Mouse (Mus musculus) A20 (cell line): ENCODE results near the gene Katnb1.
A peak's percentile ranks its signal among the peaks of the same experiment; 100 is the strongest.

Experiments
- DNase-seq: peaks from one replicate; pipeline ENCODE4 v3.0.0-alpha.2; 2011; ENCODE audit warnings: low read depth, low spot score

Katnb1 gene

GRCm38 (mm10) chr8:95080381-95081341, at the start of gene Katnb1:
Gene Katnb1 (plus strand): TSS chr8:95081186.
- DNase-seq: peak; percentile 100

DNA sequence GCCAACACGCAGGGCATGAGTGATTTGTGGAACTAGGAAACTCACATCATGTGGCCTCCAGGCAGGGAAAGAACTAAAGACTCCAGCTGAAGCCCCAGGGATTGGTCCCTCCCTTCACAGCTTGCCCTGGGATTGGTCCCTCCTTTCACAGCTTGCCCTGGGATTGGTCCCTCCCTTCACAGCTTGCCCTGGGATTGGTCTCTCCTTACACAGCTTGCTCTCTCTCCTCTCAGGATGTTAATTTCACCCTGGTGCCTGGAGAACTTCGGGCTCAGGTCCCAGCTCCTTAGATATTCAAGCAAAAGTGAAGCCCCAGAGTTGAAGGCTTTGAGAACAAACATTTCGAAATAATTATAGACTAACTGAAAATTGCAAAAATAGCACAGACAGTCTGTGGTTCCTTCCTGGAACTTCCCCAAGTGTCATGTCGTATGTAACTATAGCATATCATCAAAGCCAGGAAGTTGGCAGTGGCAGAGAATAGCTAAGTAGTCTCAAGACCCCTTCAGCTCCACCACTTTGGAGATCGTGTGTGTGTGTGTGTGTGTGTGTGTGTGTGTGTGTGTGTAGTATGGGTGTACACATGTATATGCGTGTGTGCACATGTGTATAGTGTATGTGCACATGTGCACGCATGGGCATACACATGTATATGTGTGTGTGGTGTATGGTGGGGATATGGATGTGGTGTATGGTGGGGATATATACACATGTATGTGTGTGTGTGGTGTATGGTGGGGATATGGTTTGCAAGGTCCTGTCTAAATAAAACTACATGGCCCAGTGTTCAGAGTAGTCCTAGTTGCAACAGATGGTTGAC, 43.7 kb upstream of the Katnb1 start:
- DNase-seq: no peak

DNA sequence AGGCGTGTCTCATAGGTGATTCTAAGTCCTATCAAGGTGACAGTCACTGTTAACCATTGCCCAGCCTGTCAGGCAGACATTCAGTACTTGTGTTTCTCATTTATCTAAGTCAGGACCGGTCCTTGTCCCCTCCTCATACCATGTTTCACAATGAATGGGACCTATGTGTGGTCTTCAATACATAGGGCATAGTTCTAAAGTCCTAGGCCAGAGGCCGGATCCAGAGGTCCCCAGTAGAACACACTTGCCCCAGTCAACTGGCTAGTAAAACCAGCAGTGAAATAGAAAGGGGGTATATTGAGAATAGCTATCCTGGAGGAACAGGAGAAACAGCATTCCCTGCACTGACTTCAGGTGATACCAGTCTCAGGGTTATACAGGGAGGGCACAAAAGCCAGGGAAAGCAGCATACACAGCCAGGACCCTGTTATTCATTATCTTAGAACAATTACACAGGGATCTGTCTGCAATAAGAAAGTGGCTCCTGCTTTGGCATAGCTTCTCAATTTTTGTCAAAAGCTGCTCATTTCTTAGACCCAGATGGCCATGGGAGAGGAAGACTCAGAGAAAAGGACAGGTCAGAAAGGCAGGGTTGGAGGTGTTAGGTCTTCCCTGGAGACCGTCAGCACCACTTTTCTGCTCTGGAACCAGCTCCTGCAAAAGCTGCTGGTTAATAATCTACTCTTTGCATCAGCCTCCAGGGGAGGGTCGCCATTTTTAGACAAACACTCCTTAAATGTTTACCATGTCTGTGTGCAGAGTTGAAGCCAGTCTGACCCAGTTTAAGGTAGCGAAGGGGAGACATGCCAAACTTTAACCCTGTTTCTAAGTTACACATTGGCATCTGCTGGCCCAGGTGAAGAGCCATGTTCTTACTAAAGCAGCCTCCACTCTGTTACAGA, 38.9 kb upstream of the Katnb1 start:
- no peak for DNase-seq

DNA sequence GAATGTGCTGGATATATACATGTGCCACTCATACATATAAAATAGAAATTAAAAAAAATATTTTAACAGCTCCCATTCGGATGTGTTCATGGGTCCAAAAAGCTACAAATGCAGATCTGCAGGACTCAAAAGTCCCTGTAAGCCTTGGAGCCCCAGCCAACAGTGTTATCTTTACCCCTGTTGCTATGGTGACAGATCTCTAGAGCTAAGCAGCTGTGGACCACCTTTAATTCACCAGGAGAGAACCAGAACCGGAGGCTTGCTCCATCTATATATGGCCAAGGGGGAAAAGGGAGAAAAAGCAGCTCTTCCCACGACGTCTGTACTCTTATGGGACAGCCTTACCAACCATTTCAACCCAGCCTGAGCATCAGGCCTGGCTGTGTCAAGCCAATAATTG, 36.2 kb upstream of the Katnb1 start:
- no peak for DNase-seq

DNA sequence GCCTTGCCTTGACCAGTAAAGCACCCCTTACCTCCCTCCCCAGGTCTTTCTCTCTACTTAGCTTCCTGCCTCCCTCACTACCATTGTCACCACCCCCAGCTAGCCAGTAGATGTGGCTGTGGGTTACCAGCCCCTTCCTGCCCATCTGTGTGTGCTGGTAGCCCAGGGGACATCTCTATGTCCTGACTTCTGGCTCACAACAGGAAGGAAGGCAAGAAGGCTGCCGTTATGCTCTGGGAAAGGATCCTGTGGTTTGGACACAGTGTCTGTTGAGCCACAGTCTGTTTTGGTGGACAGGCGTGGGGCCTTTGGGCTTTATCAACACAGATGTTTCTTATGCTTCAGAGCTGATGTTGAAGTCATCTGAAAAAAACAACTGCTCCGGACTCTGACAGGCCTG, 34.0 kb upstream of the Katnb1 start:
- DNase-seq: no peak

- no peak for DNase-seq
Measured at GRCm38 (mm10) chr8:95047884-95048680, 32.9 kb upstream of the Katnb1 start.

GRCm38 (mm10) chr8:95049636-95050035, 31.4 kb upstream of the Katnb1 start:
- no peak for DNase-seq

GRCm38 (mm10) chr8:95054438-95054837, 26.5 kb upstream of the Katnb1 start:
- no peak for DNase-seq

DNA sequence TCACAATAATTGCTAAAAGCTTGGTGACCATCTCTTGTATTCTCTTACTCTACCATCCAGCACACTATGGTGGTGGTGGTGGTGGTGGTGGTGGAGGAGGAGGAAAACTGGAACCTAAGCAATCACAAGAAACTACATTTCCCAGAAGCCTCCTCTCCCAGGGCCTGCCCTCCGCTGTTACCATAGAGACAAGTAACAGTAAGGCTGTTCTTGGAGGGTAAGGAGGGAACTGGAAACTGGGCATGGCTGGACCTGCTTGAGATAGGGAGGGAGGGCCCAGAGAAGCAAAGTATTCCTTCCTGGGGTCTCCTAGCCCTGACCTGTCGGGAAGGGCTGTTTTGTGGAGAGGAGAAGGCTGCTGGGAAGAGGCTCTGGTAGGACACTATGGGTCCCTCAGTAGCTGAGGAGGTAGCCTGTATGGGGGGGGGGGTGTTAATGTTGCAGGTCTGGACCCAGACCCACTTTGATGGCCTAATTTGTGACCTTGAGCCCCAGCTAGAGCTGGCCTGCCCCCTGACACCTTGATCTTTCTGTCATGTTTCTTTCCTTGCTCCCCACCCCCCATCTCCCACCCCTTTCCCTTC, 26.0 kb upstream of the Katnb1 start, which contains the start of gene Drc7:
Gene Drc7, plus strand, starts transcription at position 177 of the 584 bp plus-strand sequence.
- DNase-seq: no peak

- no peak for DNase-seq
Measured at GRCm38 (mm10) chr8:95056414-95056813, 24.6 kb upstream of the Katnb1 start.

- no peak for DNase-seq
Measured at GRCm38 (mm10) chr8:95058661-95059060, 22.3 kb upstream of the Katnb1 start.

GRCm38 (mm10) chr8:95059812-95060533, 21.0 kb upstream of the Katnb1 start:
- DNase-seq: no peak

DNA sequence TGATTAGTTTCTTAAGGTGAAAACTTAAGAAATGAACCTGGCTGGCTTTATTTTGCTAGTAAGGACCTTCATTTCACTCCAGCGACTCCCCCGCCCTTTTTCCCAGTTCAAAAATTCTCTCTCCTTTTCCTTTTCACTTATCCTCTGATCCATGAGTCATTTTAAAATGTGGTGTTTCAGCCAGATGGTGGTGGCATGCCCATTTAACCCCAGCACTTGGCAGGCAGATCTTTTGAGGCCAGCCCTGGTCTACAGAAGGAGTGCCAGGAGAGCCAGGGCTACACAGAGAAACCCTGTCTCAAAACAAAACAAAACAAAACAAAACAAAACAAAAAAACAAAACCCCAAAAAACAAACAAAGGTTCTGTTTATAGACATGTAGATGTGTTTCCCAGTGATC, 16.5 kb upstream of the Katnb1 start:
- no peak for DNase-seq

GRCm38 (mm10) chr8:95067582-95067981, 13.4 kb upstream of the Katnb1 start:
- peak; percentile 61 for DNase-seq

GRCm38 (mm10) chr8:95075504-95075903, 5.5 kb upstream of the Katnb1 start:
- DNase-seq: no peak

GRCm38 (mm10) chr8:95076151-95076550, 4.8 kb upstream of the Katnb1 start:
- no peak for DNase-seq

GRCm38 (mm10) chr8:95078055-95078454, 2.9 kb upstream of the Katnb1 start:
- DNase-seq: no peak

DNA sequence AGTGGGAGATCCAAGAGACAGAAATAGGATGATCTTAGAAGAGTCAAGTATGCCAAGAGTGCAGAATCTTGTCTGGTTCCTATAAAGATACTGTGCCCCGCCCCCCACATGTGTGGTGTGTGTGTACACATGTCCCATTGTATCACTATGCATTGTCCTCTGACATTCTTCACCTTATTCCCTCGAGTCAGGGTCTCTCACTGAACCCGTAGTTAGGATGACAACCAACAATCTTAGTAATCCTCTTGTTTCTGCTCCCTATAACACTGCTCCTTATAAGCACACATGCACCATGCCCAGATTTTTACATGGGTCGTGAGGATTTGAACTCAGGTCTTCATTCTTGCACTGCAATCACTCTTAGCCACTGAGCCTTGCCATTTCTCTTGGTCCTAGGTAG, 1.7 kb upstream of the Katnb1 start:
- no peak for DNase-seq

DNA sequence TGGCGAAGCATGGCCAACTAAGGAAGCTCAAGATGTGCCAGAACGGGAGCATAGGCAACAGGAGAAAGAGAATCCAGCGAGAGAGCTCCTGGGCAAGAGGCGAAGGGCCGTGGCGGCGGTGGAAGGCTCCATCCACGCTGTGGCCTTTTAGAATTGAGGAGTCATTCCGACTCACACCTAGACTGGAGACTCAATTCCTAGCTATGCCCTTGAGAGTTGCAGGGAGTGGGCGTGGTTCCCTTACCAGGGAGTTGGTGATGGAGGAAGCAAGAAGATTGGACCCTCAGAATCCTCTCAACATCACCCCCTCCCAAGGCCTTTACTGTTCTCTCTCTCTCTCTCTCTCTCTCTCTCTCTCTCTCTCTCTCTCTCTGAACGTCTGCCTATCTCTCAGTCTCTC, 664 bp downstream of the Katnb1 start:
- no peak for DNase-seq

DNA sequence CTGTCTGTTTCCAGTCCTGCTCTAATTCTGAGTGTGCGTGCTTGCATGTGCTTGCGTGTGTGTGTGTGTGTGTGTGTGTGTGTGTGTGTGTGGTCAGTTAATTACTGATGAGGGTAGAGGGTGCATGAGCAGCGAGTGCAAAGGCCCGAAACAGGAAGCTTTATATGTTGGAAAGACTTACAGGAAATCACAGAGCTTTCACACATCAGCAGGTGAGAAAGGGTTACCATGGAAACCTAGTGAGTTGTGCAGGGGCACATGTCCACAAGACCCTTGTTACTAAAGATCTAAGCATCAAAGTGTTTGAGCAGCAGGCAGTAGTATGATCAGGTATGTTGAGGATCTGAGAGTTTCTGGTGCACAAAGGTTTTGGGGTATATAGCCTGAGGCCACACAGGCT, 3.3 kb downstream of the Katnb1 start:
- DNase-seq: no peak
